19 mouse cellular contexts compared by ENCODE assay signal in the genomic region with DNA sequence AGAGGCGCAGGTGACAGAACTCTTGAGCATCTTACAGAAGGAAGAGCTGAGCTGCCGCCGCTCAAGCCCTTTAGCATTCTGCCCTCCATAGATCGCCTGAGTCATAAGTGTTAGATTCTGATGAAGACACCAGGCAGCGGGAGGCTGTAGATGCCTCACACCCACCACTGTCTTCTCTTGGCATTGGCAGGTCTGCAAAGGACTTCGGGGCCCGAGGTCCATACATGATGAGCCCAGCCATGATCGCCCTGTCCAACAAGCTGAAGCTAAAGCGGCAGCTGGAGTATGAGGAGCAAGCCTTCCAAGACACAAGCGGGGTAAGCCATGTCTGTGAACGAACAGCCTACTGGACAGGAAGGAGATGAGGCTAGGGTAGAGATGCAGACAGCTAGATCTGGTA.
A peak's percentile ranks its signal among the peaks of the same experiment; 100 is the strongest.
DNase-seq lines count a peak whose midpoint lies in the region; TF ChIP-seq lines count a peak whose summit lies in the region.
"Had no signal": no experiment of that assay in that cellular context is flagged by ENCODE, and none has a peak within 500 bp of the region (broad histone marks: within the 10 kb centered on the region; RNA-seq: fewer than 3 reads in every experiment).

No protein-coding gene starts in this region.

- 92% methylated on average over 11 of the region's 11 CpGs for WGBS in heart, embryonic 10.5 days
- 93% methylated on average over 11 of the region's 11 CpGs for whole genome bisulfite sequencing in lung, adult 2 months

- no peaks in the 10 kb centered on the region for H3K9me3 ChIP-seq in heart, embryonic 10.5 days
- H3K9me3 ChIP-seq: embryonic facial prominence, embryonic 13.5 days; forebrain, embryonic 12.5 days; heart, embryonic 12.5 days; hindbrain, embryonic 13.5 days had no signal

- no peak for TF ChIP-seq CTCF in lung, adult 2 months (IDR thresholded peaks at IDR 0.05; ENCODE audit: insufficient read depth, low read length)

- H3K27me3 ChIP-seq in heart, embryonic 10.5 days (ENCODE audit: insufficient read depth, poor library complexity, severe bottlenecking): peaks cover 22% of the 10 kb centered on the region; the same call in 1 of the 2 replicates
- H3K27me3 ChIP-seq: CH12.LX; forebrain, embryonic 12.5 days; heart, embryonic 12.5 days; hindbrain, embryonic 13.5 days; Patski had no signal

- peaks cover 10% of the 10 kb centered on the region for H3K4me1 ChIP-seq in heart, embryonic 10.5 days
- peaks cover 2% of the 10 kb centered on the region for H3K4me1 ChIP-seq in lung, adult 2 months (ENCODE audit: control insufficient read depth, insufficient read depth, low read length)
- H3K4me1 ChIP-seq: embryonic facial prominence, embryonic 13.5 days; forebrain, embryonic 12.5 days; heart, embryonic 12.5 days; hindbrain, embryonic 13.5 days had no signal

- no peak overlapping the region for H3K4me3 ChIP-seq in heart, embryonic 10.5 days
- H3K4me3 ChIP-seq in lung, adult 2 months (replicated peaks; ENCODE audit: extremely low read depth, low read depth, low read length): no peak overlapping the region
- H3K4me3 ChIP-seq: embryonic facial prominence, embryonic 13.5 days; forebrain, embryonic 12.5 days; heart, adult 2 months; heart, embryonic 12.5 days; hindbrain, embryonic 13.5 days had no signal

- DNase-seq in heart, embryonic 10.5 days (ENCODE audit: low spot score): peak; percentile 62
- no peak for DNase-seq in heart, adult 18-20 months
- peak; percentile 4 for DNase-seq in lung, adult 2 months
- no peak for DNase-seq in lung, postnatal 14 days
- DNase-seq in thymus, postnatal 0 days (ENCODE audit: low spot score): peak; percentile 1
- DNase-seq in thymus, postnatal 10 days (ENCODE audit: low spot score in 2 of 2): no peak
- DNase-seq: adrenal gland, postnatal 14 days; cerebellum, adult 11-12 months; cerebellum, adult 9-10 months; cerebellum, postnatal 25 days; gastrocnemius, postnatal 36 days had no signal

- no peak for TF ChIP-seq POLR2A in lung, adult 2 months (IDR thresholded peaks at IDR 0.05; ENCODE audit: borderline replicate concordance, extremely low read depth, low read depth, low read length)

- no peak overlapping the region for H3K27ac ChIP-seq in heart, embryonic 10.5 days
- H3K27ac ChIP-seq: embryonic facial prominence, embryonic 13.5 days; forebrain, embryonic 12.5 days; heart, adult 2 months; hindbrain, embryonic 13.5 days; hindbrain, postnatal 0 days had no signal

- peaks cover 33% of the 10 kb centered on the region for H3K36me3 ChIP-seq in heart, embryonic 10.5 days
- H3K36me3 ChIP-seq: embryonic facial prominence, embryonic 13.5 days; forebrain, embryonic 12.5 days; hindbrain, embryonic 13.5 days had no signal

Comparison
In these comparisons a context has a peak if more than half of its experiments do, and no peak if none do; other contexts are left out.
1. DNase-seq: peak in heart, embryonic 10.5 days (single experiment), lung, adult 2 months (single experiment) and thymus, postnatal 0 days (single experiment); none in heart, adult 18-20 months (0 of 2), lung, postnatal 14 days (single experiment) and thymus, postnatal 10 days (0 of 2).